In genomic region chr10:45122476-45122875, GRCm38 (mm10) we compare ENCODE assay signal across 18 mouse cellular contexts. TPM values are rescaled to one million over a fixed set of nuclear protein-coding genes. Genes with fewer than 3 reads are reported as not detected.
DNase-seq lines count a peak whose midpoint lies in the region; ATAC-seq lines count a peak whose summit lies in the region.
"Had no signal": no experiment of that assay in that cellular context is flagged by ENCODE, and none has a peak within 500 bp of the region (broad histone marks: within the 10 kb centered on the region; RNA-seq: fewer than 3 reads in every experiment).

No protein-coding gene starts in this region.

- no peak for ATAC-seq in hindbrain, embryonic 13.5 days (ENCODE audit: low FRiP score)
- no peak for ATAC-seq in heart, embryonic 13.5 days (ENCODE audit: extremely low read depth, insufficient number of reproducible peaks, low FRiP score, low TSS enrichment)
- ATAC-seq: intestine, embryonic 15.5 days; midbrain, embryonic 16.5 days had no signal

- peaks cover 100% of the 10 kb centered on the region for H3K36me3 ChIP-seq in hindbrain, embryonic 10.5 days
- peaks cover 76% of the 10 kb centered on the region for H3K36me3 ChIP-seq in hindbrain, embryonic 13.5 days
- H3K36me3 ChIP-seq in heart, embryonic 13.5 days = peaks cover 91% of the 10 kb centered on the region

- DNase-seq in adrenal gland, adult 2 months = peak; percentile 14
- DNase-seq in adrenal gland, adult 8-10 months = no peak
- no peak for DNase-seq in hindbrain, embryonic 10.5 days (ENCODE audit: low spot score)
- peak; percentile 71 for DNase-seq in MN1 (ENCODE audit: low spot score)
- DNase-seq in kidney, postnatal 36 days = no peak
- DNase-seq in lung, postnatal 4 days = no peak
- DNase-seq: cerebellum, adult 9-10 months; kidney, postnatal 10 days; left cerebral cortex, postnatal 4 days; lung, embryonic 14.5 days; right cerebral cortex, postnatal 4 days had no signal

- H3K4me3 ChIP-seq in hindbrain, embryonic 10.5 days = no peak overlapping the region
- no peak overlapping the region for H3K4me3 ChIP-seq in hindbrain, embryonic 13.5 days
- no peak overlapping the region for H3K4me3 ChIP-seq in heart, embryonic 13.5 days
- H3K4me3 ChIP-seq: intestine, embryonic 15.5 days had no signal

- H3K4me2 ChIP-seq in hindbrain, embryonic 13.5 days = no peak overlapping the region
- no peak overlapping the region for H3K4me2 ChIP-seq in heart, embryonic 13.5 days
- H3K4me2 ChIP-seq: hindbrain, embryonic 14.5 days; intestine, embryonic 15.5 days; lung, embryonic 14.5 days had no signal

- H3K4me1 ChIP-seq in hindbrain, embryonic 10.5 days (replicated peaks) = peaks cover 5% of the 10 kb centered on the region; the same call in 1 of the 2 replicates
- H3K4me1 ChIP-seq in hindbrain, embryonic 13.5 days (replicated peaks) = no peaks in the 10 kb centered on the region
- H3K4me1 ChIP-seq in heart, embryonic 13.5 days = peaks cover 45% of the 10 kb centered on the region
- H3K4me1 ChIP-seq: intestine, embryonic 15.5 days had no signal

- 0 out of 2 replicates have a peak overlapping the region, but pooled peaks have one; percentile 16 for H3K27ac ChIP-seq in hindbrain, embryonic 10.5 days
- H3K27ac ChIP-seq in hindbrain, embryonic 13.5 days = no peak overlapping the region
- peak overlapping the region; percentile 91 for H3K27ac ChIP-seq in heart, embryonic 13.5 days (replicated peaks)
- H3K27ac ChIP-seq: hindbrain, embryonic 14.5 days; intestine, embryonic 15.5 days had no signal

- H3K27me3 ChIP-seq in hindbrain, embryonic 10.5 days (ENCODE audit: insufficient read depth, poor library complexity, severe bottlenecking) = no peaks in the 10 kb centered on the region
- H3K27me3 ChIP-seq in hindbrain, embryonic 13.5 days = no peaks in the 10 kb centered on the region
- no peaks in the 10 kb centered on the region for H3K27me3 ChIP-seq in heart, embryonic 13.5 days (replicated peaks)
- H3K27me3 ChIP-seq: intestine, embryonic 15.5 days had no signal

- WGBS in hindbrain, embryonic 10.5 days = 48% methylated on average over 5 of the region's 5 CpGs
- WGBS in hindbrain, embryonic 13.5 days = 65% methylated on average over 5 of the region's 5 CpGs
- 45% methylated on average over 5 of the region's 5 CpGs for WGBS in heart, embryonic 13.5 days

- no peak overlapping the region for H3K9ac ChIP-seq in hindbrain, embryonic 13.5 days
- peak overlapping the region; percentile 33 for H3K9ac ChIP-seq in heart, embryonic 13.5 days
- H3K9ac ChIP-seq: hindbrain, embryonic 14.5 days; intestine, embryonic 15.5 days; lung, embryonic 14.5 days had no signal

- H3K9me3 ChIP-seq in hindbrain, embryonic 10.5 days = no peaks in the 10 kb centered on the region
- no peaks in the 10 kb centered on the region for H3K9me3 ChIP-seq in hindbrain, embryonic 13.5 days
- no peaks in the 10 kb centered on the region for H3K9me3 ChIP-seq in heart, embryonic 13.5 days
- H3K9me3 ChIP-seq: intestine, embryonic 15.5 days had no signal

RNA-seq across cellular contexts. Expression of gene Popdc3, which starts 55.4 kb away (rescaled TPM):
- total RNA-seq in adrenal gland, adult 2 months (2021) = under 1 TPM; 0.69 to 0.86 TPM
- 0.09 and 0.13 TPM in 2 replicates for polyA plus RNA-seq in adrenal gland, adult 2 months (2012; rRNA removed)
- total RNA-seq in adrenal gland, adult 8-10 months (2022) = under 1 TPM in 3 of 4 experiments, not detected in 1; 0.37 to 0.78 (median 0.46) TPM
- polyA plus RNA-seq in hindbrain, embryonic 10.5 days (2016; fragmentation: Nextera tagmentation; extraction: Ambion mirVana) = 0.11 and 0.18 TPM in 2 replicates
- polyA plus RNA-seq in hindbrain, embryonic 13.5 days (2015; fragmentation: Nextera tagmentation; extraction: Ambion mirVana) = 1.8 and 2.4 TPM in 2 replicates
- 32.2 and 35.2 TPM in 2 replicates for polyA plus RNA-seq in heart, embryonic 13.5 days (2015; fragmentation: Nextera tagmentation; extraction: Ambion mirVana)
- total RNA-seq: liver, adult 2 months; MEL had no signal
- polyA plus RNA-seq: liver, adult 2 months had no signal

RNA-seq across cellular contexts. Expression of gene Prep, which starts 55.5 kb away (rescaled TPM):
- total RNA-seq in adrenal gland, adult 2 months (2021) = 10 to 100 TPM; 19.2 to 22.4 TPM
- polyA plus RNA-seq in adrenal gland, adult 2 months (2012; rRNA removed) = 13.2 and 14.2 TPM in 2 replicates
- total RNA-seq in adrenal gland, adult 8-10 months (2022) = 10 to 100 TPM; 16.5 to 27.6 (median 19.4) TPM
- 34.0 and 38.3 TPM in 2 replicates for polyA plus RNA-seq in hindbrain, embryonic 10.5 days (2016; fragmentation: Nextera tagmentation; extraction: Ambion mirVana)
- polyA plus RNA-seq in hindbrain, embryonic 13.5 days (2015; fragmentation: Nextera tagmentation; extraction: Ambion mirVana) = 24.8 and 25.2 TPM in 2 replicates
- polyA plus RNA-seq in heart, embryonic 13.5 days (2015; fragmentation: Nextera tagmentation; extraction: Ambion mirVana) = 27.8 and 29.6 TPM in 2 replicates

Comparison
In these comparisons a context has a peak if more than half of its experiments do, and no peak if none do; other contexts are left out.
1. DNase-seq: peak in adrenal gland, adult 2 months (single experiment) and MN1 (single experiment); none in adrenal gland, adult 8-10 months (single experiment), hindbrain, embryonic 10.5 days (single experiment), kidney, postnatal 36 days (0 of 2) and lung, postnatal 4 days (0 of 2).